8 mouse cellular contexts compared by ENCODE assay signal in genomic region chr1:140183208-140183607, GRCm38 (mm10). TPM values are rescaled to one million over a fixed set of nuclear protein-coding genes. Genes with fewer than 3 reads are reported as not detected.
DNase-seq lines count a peak whose midpoint lies in the region; ATAC-seq and TF ChIP-seq lines count a peak whose summit lies in the region.

No protein-coding gene starts in this region.

- no peak overlapping the region for H3K4me3 ChIP-seq in midbrain, embryonic 14.5 days (replicated peaks; ENCODE audit: low read depth, low read length)
- no peak overlapping the region for H3K4me3 ChIP-seq in midbrain, embryonic 15.5 days
- H3K4me3 ChIP-seq in heart, adult 2 months = peak overlapping the region; percentile 38

- H3K27me3 ChIP-seq in midbrain, embryonic 14.5 days (ENCODE audit: control insufficient read depth, insufficient read depth, low read length) = no peaks in the 10 kb centered on the region
- no peaks in the 10 kb centered on the region for H3K27me3 ChIP-seq in midbrain, embryonic 15.5 days (replicated peaks)
- H3K27me3 ChIP-seq in heart, adult 2 months (ENCODE audit: control insufficient read depth, insufficient read depth, low read length) = no peaks in the 10 kb centered on the region

- H3K27ac ChIP-seq in midbrain, embryonic 14.5 days (replicated peaks; ENCODE audit: low read depth, low read length) = no peak overlapping the region
- no peak overlapping the region for H3K27ac ChIP-seq in midbrain, embryonic 15.5 days
- peak overlapping the region; percentile 47 for H3K27ac ChIP-seq in heart, adult 2 months

- TF ChIP-seq EP300 in heart, adult 2 months (IDR thresholded peaks at IDR 0.05; ENCODE audit: insufficient read depth, low read depth, low read length) = no peak

- no peak overlapping the region for H3K4me2 ChIP-seq in midbrain, embryonic 14.5 days (ENCODE audit: low read length)
- H3K4me2 ChIP-seq in midbrain, embryonic 15.5 days = no peak overlapping the region

- TF ChIP-seq POLR2A in heart, adult 2 months (IDR thresholded peaks at IDR 0.05; ENCODE audit: insufficient read depth, low read depth, low read length) = peak; percentile 92

- ATAC-seq in midbrain, embryonic 14.5 days (ENCODE audit: low FRiP score, low TSS enrichment) = no peak
- ATAC-seq in midbrain, embryonic 15.5 days (replicated peaks) = no peak

- WGBS in midbrain, embryonic 14.5 days = 65% methylated on average over 2 of the region's 2 CpGs
- WGBS in midbrain, embryonic 15.5 days = 70% methylated on average over 2 of the region's 2 CpGs
- WGBS in heart, adult 2 months = 8% methylated on average over 2 of the region's 2 CpGs

- intact Hi-C loops in heart, adult 2 months (cut with DNase I) = loop anchor here (5.0 kb wide), 1 partner anchor 64 kb away; the partner anchor contains the start of gene Kcnt2
- intact Hi-C loops in left cerebral cortex, postnatal 36 days (cut with DNase I) = no loop called here

- DNase-seq in midbrain, embryonic 14.5 days = peak; percentile 8
- DNase-seq in heart, adult 2 months = peak; percentile 41 to 74
- DNase-seq in kidney, postnatal 25 days = peak; percentile 52 to 56
- DNase-seq in monocyte, adult 2 months (ENCODE audit: low read depth in 1 of 2, low spot score in 2 of 2) = peak; percentile 2 to 5
- DNase-seq in left cerebral cortex, postnatal 36 days (ENCODE audit: low spot score in 2 of 2) = no peak
- no peak for DNase-seq in urinary bladder, adult 2 months (ENCODE audit: low spot score)
- DNase-seq in cerebellum, adult 9-11 months = no peak

- no peaks in the 10 kb centered on the region for H3K4me1 ChIP-seq in midbrain, embryonic 14.5 days (ENCODE audit: control insufficient read depth, insufficient read depth, low read length)
- no peaks in the 10 kb centered on the region for H3K4me1 ChIP-seq in midbrain, embryonic 15.5 days
- H3K4me1 ChIP-seq in heart, adult 2 months (ENCODE audit: control insufficient read depth, insufficient read depth, low read length) = no peaks in the 10 kb centered on the region; the same call in 1 of the 2 replicates

- no peak overlapping the region for H3K9ac ChIP-seq in midbrain, embryonic 14.5 days (replicated peaks; ENCODE audit: low read length)
- H3K9ac ChIP-seq in midbrain, embryonic 15.5 days = no peak overlapping the region
- no peak overlapping the region for H3K9ac ChIP-seq in heart, adult 2 months (ENCODE audit: low read depth, low read length)

- no peak for TF ChIP-seq CTCF in heart, adult 2 months (IDR thresholded peaks at IDR 0.05)

- no peaks in the 10 kb centered on the region for H3K36me3 ChIP-seq in midbrain, embryonic 14.5 days (ENCODE audit: control insufficient read depth, insufficient read depth, low read length)
- H3K36me3 ChIP-seq in midbrain, embryonic 15.5 days (replicated peaks) = no peaks in the 10 kb centered on the region
- no peaks in the 10 kb centered on the region for H3K36me3 ChIP-seq in heart, adult 2 months (ENCODE audit: control insufficient read depth, insufficient read depth, low read length)

- H3K9me3 ChIP-seq in midbrain, embryonic 14.5 days (ENCODE audit: control insufficient read depth, low read length) = no peaks in the 10 kb centered on the region
- no peaks in the 10 kb centered on the region for H3K9me3 ChIP-seq in midbrain, embryonic 15.5 days

- H3K79me2 ChIP-seq in heart, adult 2 months (replicated peaks; ENCODE audit: control insufficient read depth, insufficient read depth, low read length) = no peaks in the 10 kb centered on the region

RNA-seq across cellular contexts. Expression of gene Cfh, which starts 0.4 kb away (rescaled TPM):
- polyA plus RNA-seq in midbrain, embryonic 14.5 days (2014; fragmentation: Nextera tagmentation; extraction: Ambion mirVana) = 1.1 and 24.1 TPM in 2 replicates
- 21.2 and 24.8 TPM in 2 replicates for polyA plus RNA-seq in midbrain, embryonic 15.5 days (2015; fragmentation: Nextera tagmentation; extraction: Ambion mirVana)
- total RNA-seq in heart, adult 2 months (2021) = 100 to 1,000 TPM in 1 of 2 experiments, 10 to 100 TPM in 1; 98.3 to 112 TPM
- polyA plus RNA-seq in heart, adult 2 months (2012; rRNA removed) = 27.6 and 63.7 TPM in 2 replicates
- total RNA-seq in left cerebral cortex, postnatal 36 days (2021) = 10 to 100 TPM; 13.6 to 20.2 TPM
- polyA plus RNA-seq in urinary bladder, adult 2 months (2012; rRNA removed) = 75.5 and 86.2 TPM in 2 replicates

Comparison
In these comparisons a context has a peak if more than half of its experiments do, and no peak if none do; other contexts are left out.
1. DNase-seq: peak in midbrain, embryonic 14.5 days (single experiment), heart, adult 2 months (2 of 2), kidney, postnatal 25 days (2 of 2) and monocyte, adult 2 months (2 of 2); none in left cerebral cortex, postnatal 36 days (0 of 2), urinary bladder, adult 2 months (single experiment) and cerebellum, adult 9-11 months (single experiment).